Mouse (Mus musculus): Measurements from ENCODE around the gene Fam149a. TPM values are rescaled to one million over a fixed set of nuclear protein-coding genes. Genes with fewer than 3 reads are reported as not detected.

The Fam149a gene
- polyA plus RNA-seq, 1 experiment from 2014 or later = 15.7 TPM

GRCm38 (mm10) chr8:45320930-45321329 is 61.2 kb downstream of the Fam149a start:
- Histone ChIP-seq H3K9ac (ENCODE audit: low read depth, low read length) (no peak overlapping the region), H3K4me1 (ENCODE audit: control insufficient read depth, insufficient read depth, low read depth, low read length) (no peaks in the 10 kb centered on the region), H3K4me2 (ENCODE audit: low read length) (no peak overlapping the region), H3K9me3 (ENCODE audit: control insufficient read depth, low read length) (no peaks in the 10 kb centered on the region), H3K27ac (ENCODE audit: low read depth, low read length) (no peak overlapping the region), H3K4me3 (ENCODE audit: low read length) (no peak overlapping the region), H3K36me3 (ENCODE audit: control insufficient read depth, insufficient read depth, low read length) (no peaks in the 10 kb centered on the region), H3K27me3 (replicated peaks; ENCODE audit: control insufficient read depth, insufficient read depth, low read length) (no peaks in the 10 kb centered on the region)
- WGBS = 80% methylated on average over 1 of the region's 1 CpGs
- ATAC-seq = no peak

- Histone ChIP-seq H3K4me3 (ENCODE audit: low read length) (no peak overlapping the region), H3K27me3 (replicated peaks; ENCODE audit: control insufficient read depth, insufficient read depth, low read length) (no peaks in the 10 kb centered on the region), H3K36me3 (ENCODE audit: control insufficient read depth, insufficient read depth, low read length) (no peaks in the 10 kb centered on the region), H3K9me3 (ENCODE audit: control insufficient read depth, low read length) (no peaks in the 10 kb centered on the region), H3K27ac (ENCODE audit: low read depth, low read length) (no peak overlapping the region), H3K9ac (ENCODE audit: low read depth, low read length) (no peak overlapping the region), H3K4me1 (ENCODE audit: control insufficient read depth, insufficient read depth, low read depth, low read length) (no peaks in the 10 kb centered on the region), H3K4me2 (ENCODE audit: low read length) (no peak overlapping the region)
- no peak for ATAC-seq
- WGBS = 87% methylated on average over 4 of the region's 4 CpGs
Measured at GRCm38 (mm10) chr8:45310967-45311366, 71.1 kb downstream of the Fam149a start.

GRCm38 (mm10) chr8:45308366-45308765 is 73.7 kb downstream of the Fam149a start, which contains the start of gene Gm45753:
Gene Gm45753 (minus strand): TSS chr8:45308466.
- Histone ChIP-seq H3K9me3 (ENCODE audit: control insufficient read depth, low read length) (no peaks in the 10 kb centered on the region), H3K4me1 (ENCODE audit: control insufficient read depth, insufficient read depth, low read depth, low read length) (no peaks in the 10 kb centered on the region), H3K4me2 (ENCODE audit: low read length) (no peak within 1 kb of the TSS), H3K9ac (ENCODE audit: low read depth, low read length) (no peak within 1 kb of the TSS), H3K4me3 (ENCODE audit: low read length) (no peak within 1 kb of the TSS), H3K27ac (ENCODE audit: low read depth, low read length) (no peak within 1 kb of the TSS), H3K27me3 (replicated peaks; ENCODE audit: control insufficient read depth, insufficient read depth, low read length) (no peaks in the 10 kb centered on the region), H3K36me3 (ENCODE audit: control insufficient read depth, insufficient read depth, low read length) (no peaks in the 10 kb centered on the region)
- ATAC-seq = no peak
- 93% methylated on average over 13 of the region's 13 CpGs for WGBS

GRCm38 (mm10) chr8:45305479-45305878 is 76.6 kb downstream of the Fam149a start:
- no peaks in the 10 kb centered on the region for H3K4me1 ChIP-seq (ENCODE audit: control insufficient read depth, insufficient read depth, low read depth, low read length)
- H3K4me3 ChIP-seq (ENCODE audit: low read length) = no peak overlapping the region
- no peaks in the 10 kb centered on the region for H3K36me3 ChIP-seq (ENCODE audit: control insufficient read depth, insufficient read depth, low read length)
- H3K4me2 ChIP-seq (ENCODE audit: low read length) = no peak overlapping the region
- H3K27me3 ChIP-seq (replicated peaks; ENCODE audit: control insufficient read depth, insufficient read depth, low read length) = no peaks in the 10 kb centered on the region
- no peaks in the 10 kb centered on the region for H3K9me3 ChIP-seq (ENCODE audit: control insufficient read depth, low read length)
- 75% methylated on average over 1 of the region's 1 CpGs for WGBS
- no peak overlapping the region for H3K9ac ChIP-seq (ENCODE audit: low read depth, low read length)
- no peak for ATAC-seq
- no peak overlapping the region for H3K27ac ChIP-seq (ENCODE audit: low read depth, low read length)

GRCm38 (mm10) chr8:45304354-45304753 is 77.7 kb downstream of the Fam149a start:
- H3K9ac ChIP-seq (ENCODE audit: low read depth, low read length) = no peak overlapping the region
- WGBS = 88% methylated on average over 3 of the region's 3 CpGs
- no peak overlapping the region for H3K27ac ChIP-seq (ENCODE audit: low read depth, low read length)
- H3K36me3 ChIP-seq (ENCODE audit: control insufficient read depth, insufficient read depth, low read length) = no peaks in the 10 kb centered on the region
- H3K4me3 ChIP-seq (ENCODE audit: low read length) = no peak overlapping the region
- no peak overlapping the region for H3K4me2 ChIP-seq (ENCODE audit: low read length)
- no peak for ATAC-seq
- no peaks in the 10 kb centered on the region for H3K9me3 ChIP-seq (ENCODE audit: control insufficient read depth, low read length)
- no peaks in the 10 kb centered on the region for H3K27me3 ChIP-seq (replicated peaks; ENCODE audit: control insufficient read depth, insufficient read depth, low read length)
- no peaks in the 10 kb centered on the region for H3K4me1 ChIP-seq (ENCODE audit: control insufficient read depth, insufficient read depth, low read depth, low read length)

- H3K4me1 ChIP-seq (ENCODE audit: control insufficient read depth, insufficient read depth, low read depth, low read length) = no peaks in the 10 kb centered on the region
- no peak overlapping the region for H3K4me2 ChIP-seq (ENCODE audit: low read length)
- no peaks in the 10 kb centered on the region for H3K27me3 ChIP-seq (replicated peaks; ENCODE audit: control insufficient read depth, insufficient read depth, low read length)
- peak; percentile 56; the same call in 1 of the 2 replicates for ATAC-seq
- H3K36me3 ChIP-seq (ENCODE audit: control insufficient read depth, insufficient read depth, low read length) = no peaks in the 10 kb centered on the region
- no peaks in the 10 kb centered on the region for H3K9me3 ChIP-seq (ENCODE audit: control insufficient read depth, low read length)
- WGBS = 50% methylated on average over 8 of the region's 8 CpGs
- no peak overlapping the region for H3K9ac ChIP-seq (ENCODE audit: low read depth, low read length)
- no peak overlapping the region for H3K27ac ChIP-seq (ENCODE audit: low read depth, low read length)
- H3K4me3 ChIP-seq (ENCODE audit: low read length) = no peak overlapping the region
Measured at GRCm38 (mm10) chr8:45302390-45302789, 79.7 kb downstream of the Fam149a start.

GRCm38 (mm10) chr8:45295276-45295675 is 86.8 kb downstream of the Fam149a start:
- no peaks in the 10 kb centered on the region for H3K4me1 ChIP-seq (ENCODE audit: control insufficient read depth, insufficient read depth, low read depth, low read length)
- no peak overlapping the region for H3K27ac ChIP-seq (ENCODE audit: low read depth, low read length)
- no peaks in the 10 kb centered on the region for H3K36me3 ChIP-seq (ENCODE audit: control insufficient read depth, insufficient read depth, low read length)
- 94% methylated on average over 6 of the region's 6 CpGs for WGBS
- no peak overlapping the region for H3K4me2 ChIP-seq (ENCODE audit: low read length)
- no peak overlapping the region for H3K9ac ChIP-seq (ENCODE audit: low read depth, low read length)
- H3K9me3 ChIP-seq (ENCODE audit: control insufficient read depth, low read length) = no peaks in the 10 kb centered on the region
- no peak overlapping the region for H3K4me3 ChIP-seq (ENCODE audit: low read length)
- no peak for ATAC-seq
- H3K27me3 ChIP-seq (replicated peaks; ENCODE audit: control insufficient read depth, insufficient read depth, low read length) = no peaks in the 10 kb centered on the region

- Histone ChIP-seq H3K9ac (ENCODE audit: low read depth, low read length) (no peak within 1 kb of the TSS), H3K4me1 (ENCODE audit: control insufficient read depth, insufficient read depth, low read depth, low read length) (no peaks in the 10 kb centered on the region), H3K27me3 (replicated peaks; ENCODE audit: control insufficient read depth, insufficient read depth, low read length) (no peaks in the 10 kb centered on the region), H3K36me3 (ENCODE audit: control insufficient read depth, insufficient read depth, low read length) (no peaks in the 10 kb centered on the region), H3K9me3 (ENCODE audit: control insufficient read depth, low read length) (no peaks in the 10 kb centered on the region), H3K4me3 (ENCODE audit: low read length) (no peak within 1 kb of the TSS), H3K4me2 (ENCODE audit: low read length) (no peak within 1 kb of the TSS), H3K27ac (ENCODE audit: low read depth, low read length) (no peak within 1 kb of the TSS)
- no peak for ATAC-seq
- 92% methylated on average over 7 of the region's 7 CpGs for WGBS
Measured at GRCm38 (mm10) chr8:45294687-45295086, 87.4 kb downstream of the Fam149a start, which contains the start of gene Klkb1. Gene Klkb1 (minus strand): TSS chr8:45294859.

- Histone ChIP-seq H3K9me3 (ENCODE audit: control insufficient read depth, low read length) (no peaks in the 10 kb centered on the region), H3K4me3 (ENCODE audit: low read length) (no peak overlapping the region), H3K27me3 (replicated peaks; ENCODE audit: control insufficient read depth, insufficient read depth, low read length) (no peaks in the 10 kb centered on the region), H3K4me1 (ENCODE audit: control insufficient read depth, insufficient read depth, low read depth, low read length) (no peaks in the 10 kb centered on the region), H3K9ac (ENCODE audit: low read depth, low read length) (no peak overlapping the region), H3K36me3 (ENCODE audit: control insufficient read depth, insufficient read depth, low read length) (no peaks in the 10 kb centered on the region), H3K27ac (ENCODE audit: low read depth, low read length) (no peak overlapping the region), H3K4me2 (ENCODE audit: low read length) (no peak overlapping the region)
- 80% methylated on average over 2 of the region's 2 CpGs for WGBS
- peak; percentile 63; the same call in 1 of the 2 replicates for ATAC-seq
Measured at GRCm38 (mm10) chr8:45291790-45292189, 90.3 kb downstream of the Fam149a start.
